Mouse (Mus musculus) thymus, adult 18-20 months (tissue): ENCODE results near the gene Vmn2r12.
"Not testable (repeated sequence)": the region's sequence is repeated elsewhere in the genome, so short reads cannot be mapped to it uniquely, and the experiment has no call there.

Experiments
- DNase-seq, 2 experiments: peaks; one replicate each; pipeline ENCODE4 v3.0.0; 2022; ENCODE audit warnings: mixed read lengths in 2 of 2

Gene Vmn2r12

DNA sequence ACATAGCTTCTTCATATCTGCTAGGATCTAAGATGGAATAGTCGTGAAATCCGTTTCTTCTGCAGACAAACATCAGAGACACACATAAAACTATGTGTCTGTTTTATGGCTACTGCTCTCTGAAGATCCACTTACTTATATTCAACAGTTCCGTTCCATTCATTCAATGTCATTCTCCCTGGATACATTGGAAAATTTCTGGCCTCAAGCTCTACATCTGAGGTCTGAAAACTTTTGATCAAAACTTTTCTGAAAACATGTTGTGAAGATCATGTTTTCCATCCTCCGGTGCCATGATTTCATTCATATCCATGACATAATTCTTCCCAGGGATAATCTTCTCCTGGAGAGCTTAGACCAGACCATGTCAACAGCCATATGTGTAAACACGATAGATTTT, at the start of gene Vmn2r12:
Vmn2r12 (minus strand) TSS at position 101 of the 400 bp plus-strand sequence.
- not testable (repeated sequence) for DNase-seq

DNA sequence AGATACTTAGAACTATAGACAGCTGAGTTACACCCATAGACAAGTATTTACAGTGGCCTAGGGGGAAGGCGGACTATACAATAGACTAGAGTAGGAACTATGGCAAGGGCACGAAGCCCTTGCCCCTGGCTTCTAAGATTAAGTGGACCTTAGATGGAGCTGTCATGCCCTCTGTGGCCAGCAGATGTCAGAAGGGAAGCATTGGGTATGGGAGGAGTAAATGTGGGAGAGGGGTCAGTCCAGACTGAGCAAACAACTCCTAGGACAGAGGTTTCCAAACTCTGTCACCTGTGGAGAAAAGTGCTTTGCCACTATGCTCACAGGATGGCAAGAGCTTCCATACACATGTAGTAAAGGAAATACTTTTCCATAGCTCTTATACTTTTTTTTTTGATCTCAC, 41.8 kb upstream of the Vmn2r12 start:
- no peak for DNase-seq

DNA sequence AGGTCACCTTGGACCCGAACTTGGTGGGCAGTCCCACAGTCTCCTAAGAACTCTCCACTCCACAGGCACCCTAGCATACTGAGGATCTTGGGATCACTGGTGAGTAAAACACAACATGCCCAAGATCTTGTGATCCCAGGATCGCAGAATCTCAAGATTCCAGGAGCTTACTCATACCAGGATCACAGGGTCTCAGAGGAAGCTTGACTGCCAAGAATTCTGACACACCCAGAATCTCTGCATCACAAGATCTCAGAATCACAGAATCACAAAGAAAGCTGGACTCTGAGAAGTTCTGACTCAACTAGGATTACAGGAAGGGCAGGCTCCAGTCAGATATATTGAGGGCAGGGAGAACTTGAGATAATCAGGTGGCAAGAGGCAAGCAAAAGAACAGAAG, 39.0 kb upstream of the Vmn2r12 start:
- no peak for DNase-seq

DNA sequence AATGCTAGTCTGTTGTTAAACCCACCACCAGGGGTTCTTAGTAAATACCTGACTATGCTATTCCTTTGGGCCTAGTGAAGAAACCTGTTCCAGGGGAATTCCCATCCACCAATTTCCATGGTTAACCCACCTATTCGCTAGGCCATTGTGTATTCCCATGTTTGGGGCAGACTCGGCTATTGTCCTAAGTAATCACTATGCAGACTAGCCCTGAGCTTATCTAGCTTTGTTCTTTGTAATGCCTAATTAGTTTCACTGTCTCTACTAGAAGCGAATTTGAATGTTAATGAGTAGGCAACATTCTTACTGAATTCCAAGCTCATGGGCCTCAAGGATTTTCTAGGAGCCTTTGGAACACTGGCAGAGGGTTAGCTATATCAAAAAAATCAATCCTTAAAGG, 1.3 kb downstream of the Vmn2r12 start:
- DNase-seq: not testable (repeated sequence)

DNA sequence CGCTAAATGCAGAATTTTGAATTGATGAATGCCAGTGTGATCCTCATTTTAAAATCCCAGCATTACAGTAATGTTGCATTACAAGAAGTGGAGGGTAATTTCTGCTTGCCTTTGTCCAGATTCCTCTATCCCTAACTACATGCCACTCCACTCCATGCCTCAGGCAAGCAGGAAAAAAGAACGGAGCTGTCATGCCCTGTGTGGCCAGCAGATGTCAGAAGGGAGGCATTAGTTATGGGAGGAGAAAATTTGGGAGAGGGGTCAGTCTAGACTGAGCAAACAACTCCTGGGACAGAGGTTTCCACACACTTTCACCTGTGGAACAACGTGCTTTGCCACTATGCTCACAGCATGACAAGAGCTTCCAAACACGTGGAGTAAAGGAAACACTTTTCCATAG, 25.7 kb downstream of the Vmn2r12 start:
- DNase-seq: not testable (repeated sequence)

DNA sequence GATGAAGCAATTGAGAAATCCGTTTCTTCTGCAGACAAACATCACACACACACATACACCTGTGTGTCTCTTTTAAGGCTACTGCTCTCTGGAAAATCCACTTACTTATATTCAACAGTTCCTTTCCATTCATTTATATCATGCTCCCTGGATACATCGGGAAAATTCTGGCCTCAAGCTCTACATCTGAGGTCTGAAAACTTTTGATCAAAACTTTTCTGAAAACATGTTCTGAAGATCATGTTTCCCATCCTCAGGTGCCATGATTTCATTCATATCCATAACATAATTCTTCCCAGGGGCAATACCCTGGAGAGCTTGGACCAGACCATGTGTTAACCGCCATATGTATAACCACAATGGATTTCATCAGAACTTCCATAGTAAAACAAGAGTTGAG, 38.3 kb downstream of the Vmn2r12 start, which contains the start of gene Vmn2r11:
Vmn2r11 (minus strand) TSS at position 101 of the 400 bp plus-strand sequence.
- not testable (repeated sequence) for DNase-seq

DNA sequence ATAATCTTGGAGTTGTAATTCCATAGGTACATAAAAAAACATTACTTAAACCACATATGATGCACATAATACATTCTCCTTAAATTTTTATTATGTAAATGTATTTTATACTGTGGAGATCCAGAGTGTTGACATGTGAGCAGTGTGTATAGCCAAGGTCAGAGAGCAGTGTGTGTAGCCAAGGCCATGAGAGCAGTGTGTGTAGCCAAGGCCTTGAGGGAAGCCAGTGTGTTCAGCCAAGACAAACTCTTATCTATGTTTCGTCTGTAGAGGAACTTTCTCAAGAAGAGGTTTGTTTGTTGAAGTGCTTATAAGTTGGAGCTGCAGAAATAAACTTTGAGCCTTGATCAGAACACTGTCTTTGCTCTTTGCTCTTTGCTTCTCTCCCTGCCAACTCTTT, 42.5 kb downstream of the Vmn2r12 start:
- no peak for DNase-seq
